Mouse (Mus musculus): ENCODE results near the gene Oas2. TPM values are rescaled to one million over a fixed set of nuclear protein-coding genes. Genes with fewer than 3 reads are reported as not detected.

The Oas2 gene
- polyA plus RNA-seq, 1 experiment from 2014 or later = 0.27 TPM

Other genes starting within 250 kb of the Oas2 start
- gene Plbd2, start 246.2 kb downstream of the Oas2 start, polyA plus RNA-seq (2015; fragmentation: Nextera tagmentation; extraction: Ambion mirVana) = 35.9 and 39.0 TPM in 2 replicates
- 2.4 and 2.9 TPM in 2 replicates for gene Slc8b1, start 238.7 kb downstream of the Oas2 start, polyA plus RNA-seq (2015; fragmentation: Nextera tagmentation; extraction: Ambion mirVana)
- gene Tpcn1, start 161.2 kb downstream of the Oas2 start, polyA plus RNA-seq (2015; fragmentation: Nextera tagmentation; extraction: Ambion mirVana) = 18.1 and 19.7 TPM in 2 replicates
- gene Iqcd, start 160.8 kb downstream of the Oas2 start, polyA plus RNA-seq (2015; fragmentation: Nextera tagmentation; extraction: Ambion mirVana) = 1.6 and 2.3 TPM in 2 replicates
- gene Rita1, start 137.3 kb downstream of the Oas2 start, polyA plus RNA-seq (2015; fragmentation: Nextera tagmentation; extraction: Ambion mirVana) = 28.7 and 31.1 TPM in 2 replicates
- gene Ddx54, start 137.1 kb downstream of the Oas2 start, polyA plus RNA-seq (2015; fragmentation: Nextera tagmentation; extraction: Ambion mirVana) = 37.9 and 41.3 TPM in 2 replicates
- 0.71 and 0.83 TPM in 2 replicates for gene Cfap73, start 115.6 kb downstream of the Oas2 start, polyA plus RNA-seq (2015; fragmentation: Nextera tagmentation; extraction: Ambion mirVana)
- 0.78 and 0.92 TPM in 2 replicates for gene Rasal1, start 101.0 kb downstream of the Oas2 start, polyA plus RNA-seq (2015; fragmentation: Nextera tagmentation; extraction: Ambion mirVana)
- 56.2 and 69.9 TPM in 2 replicates for gene Dtx1, start 37.9 kb downstream of the Oas2 start, polyA plus RNA-seq (2015; fragmentation: Nextera tagmentation; extraction: Ambion mirVana)
- gene Oas3, start 27.8 kb upstream of the Oas2 start, polyA plus RNA-seq (2015; fragmentation: Nextera tagmentation; extraction: Ambion mirVana) = 1.1 TPM in 2 replicates
- 0.39 and 0.72 TPM in 2 replicates for gene Oas1e, start 45.7 kb upstream of the Oas2 start, polyA plus RNA-seq (2015; fragmentation: Nextera tagmentation; extraction: Ambion mirVana)
- 0.32 and 0.46 TPM in 2 replicates for gene Oas1c, start 62.7 kb upstream of the Oas2 start, polyA plus RNA-seq (2015; fragmentation: Nextera tagmentation; extraction: Ambion mirVana)
- not detected in 2 replicates for gene Oas1f, start 97.5 kb upstream of the Oas2 start, polyA plus RNA-seq (2015; fragmentation: Nextera tagmentation; extraction: Ambion mirVana)
- not detected in 2 replicates for gene Oas1h, start 111.6 kb upstream of the Oas2 start, polyA plus RNA-seq (2015; fragmentation: Nextera tagmentation; extraction: Ambion mirVana)
- gene Oas1g, start 137.8 kb upstream of the Oas2 start, polyA plus RNA-seq (2015; fragmentation: Nextera tagmentation; extraction: Ambion mirVana) = 0.13 and 0.79 TPM in 2 replicates
- gene Oas1a, start 157.7 kb upstream of the Oas2 start, polyA plus RNA-seq (2015; fragmentation: Nextera tagmentation; extraction: Ambion mirVana) = 1.3 and 2.4 TPM in 2 replicates
- 0.14 TPM in 1 of 2 replicates, not detected in the other for gene Oas1d, start 164.7 kb upstream of the Oas2 start, polyA plus RNA-seq (2015; fragmentation: Nextera tagmentation; extraction: Ambion mirVana)

Data from hindbrain, embryonic 15.5 days (tissue).